Mouse (Mus musculus): ENCODE measurements around the gene Ltf.

GRCm38 (mm10) chr9:111072971-111073370 is 53.9 kb downstream of the Ltf start:
- TF ChIP-seq FLI1 (IDR thresholded peaks at IDR 0.05; ENCODE audit: low read length) (no peak), GATA1 (IDR thresholded peaks at IDR 0.05; ENCODE audit: borderline replicate concordance, low read length) (no peak)

All from megakaryocyte, embryonic 14.5 days (primary cell).